In genomic region chr17:12779442-12779841, GRCm38 (mm10) we compare ENCODE assay signal across 9 mouse cellular contexts. TPM values are rescaled to one million over a fixed set of nuclear protein-coding genes. Genes with fewer than 3 reads are reported as not detected.
DNase-seq lines count a peak whose midpoint lies in the region; ATAC-seq and TF ChIP-seq lines count a peak whose summit lies in the region.
"Had no signal": no experiment of that assay in that cellular context is flagged by ENCODE, and none has a peak within 500 bp of the region (broad histone marks: within the 10 kb centered on the region; RNA-seq: fewer than 3 reads in every experiment).

No protein-coding gene starts in this region.

- intact Hi-C loops in left cerebral cortex, postnatal 10 days (cut with DNase I): no loop called here

- no peaks in the 10 kb centered on the region for H3K9me3 ChIP-seq in hindbrain, embryonic 10.5 days
- H3K9me3 ChIP-seq in hindbrain, embryonic 11.5 days (ENCODE audit: control insufficient read depth, low read length): no peaks in the 10 kb centered on the region
- H3K9me3 ChIP-seq in heart, embryonic 13.5 days: no peaks in the 10 kb centered on the region
- no peaks in the 10 kb centered on the region for H3K9me3 ChIP-seq in limb, embryonic 14.5 days (ENCODE audit: control insufficient read depth, low read length)
- no peaks in the 10 kb centered on the region for H3K9me3 ChIP-seq in stomach, embryonic 15.5 days

- no peak overlapping the region for H3K9ac ChIP-seq in hindbrain, embryonic 11.5 days (ENCODE audit: low read depth, low read length)
- peak overlapping the region; percentile 75 for H3K9ac ChIP-seq in heart, embryonic 13.5 days
- H3K9ac ChIP-seq in limb, embryonic 14.5 days (ENCODE audit: low read depth, low read length, severe bottlenecking): no peak overlapping the region
- H3K9ac ChIP-seq in stomach, embryonic 15.5 days: no peak overlapping the region

- no peak for TF ChIP-seq POLR2A in limb, embryonic 14.5 days (IDR thresholded peaks at IDR 0.05; ENCODE audit: borderline replicate concordance, extremely low read depth, insufficient read depth, insufficient read length)

- no peak for ATAC-seq in hindbrain, embryonic 11.5 days (ENCODE audit: low FRiP score)
- peak; percentile 43; the same call in 1 of the 2 replicates for ATAC-seq in heart, embryonic 13.5 days (ENCODE audit: extremely low read depth, insufficient number of reproducible peaks, low FRiP score, low TSS enrichment)
- ATAC-seq in limb, embryonic 14.5 days (ENCODE audit: low FRiP score, low read depth): no peak
- no peak for ATAC-seq in stomach, embryonic 15.5 days (ENCODE audit: insufficient read depth, low FRiP score, low read depth)
- ATAC-seq: forebrain, embryonic 14.5 days had no signal

- H3K4me1 ChIP-seq in hindbrain, embryonic 10.5 days (replicated peaks): peaks cover 17% of the 10 kb centered on the region
- no peaks in the 10 kb centered on the region; the same call in 1 of the 2 replicates for H3K4me1 ChIP-seq in hindbrain, embryonic 11.5 days (replicated peaks; ENCODE audit: control insufficient read depth, insufficient read depth, low read length)
- H3K4me1 ChIP-seq in heart, embryonic 13.5 days: peaks cover 69% of the 10 kb centered on the region
- H3K4me1 ChIP-seq in limb, embryonic 14.5 days (ENCODE audit: control insufficient read depth, insufficient read depth, low read length): peaks cover 51% of the 10 kb centered on the region
- peaks cover 46% of the 10 kb centered on the region for H3K4me1 ChIP-seq in stomach, embryonic 15.5 days

- no peak overlapping the region for H3K4me3 ChIP-seq in hindbrain, embryonic 10.5 days
- no peak overlapping the region for H3K4me3 ChIP-seq in hindbrain, embryonic 11.5 days (ENCODE audit: low read depth, low read length)
- no peak overlapping the region for H3K4me3 ChIP-seq in heart, embryonic 13.5 days
- no peak overlapping the region for H3K4me3 ChIP-seq in limb, embryonic 14.5 days (replicated peaks; ENCODE audit: low read length)
- H3K4me3 ChIP-seq in stomach, embryonic 15.5 days (replicated peaks): no peak overlapping the region

- H3K27me3 ChIP-seq in hindbrain, embryonic 10.5 days (ENCODE audit: insufficient read depth, poor library complexity, severe bottlenecking): no peaks in the 10 kb centered on the region
- H3K27me3 ChIP-seq in hindbrain, embryonic 11.5 days (ENCODE audit: control insufficient read depth, insufficient read depth, low read length): no peaks in the 10 kb centered on the region
- no peaks in the 10 kb centered on the region for H3K27me3 ChIP-seq in heart, embryonic 13.5 days (replicated peaks)
- no peaks in the 10 kb centered on the region for H3K27me3 ChIP-seq in limb, embryonic 14.5 days (ENCODE audit: control insufficient read depth, insufficient read depth, low read length)
- no peaks in the 10 kb centered on the region for H3K27me3 ChIP-seq in stomach, embryonic 15.5 days (replicated peaks)

- 85% methylated on average over 3 of the region's 3 CpGs for WGBS in hindbrain, embryonic 10.5 days
- WGBS in hindbrain, embryonic 11.5 days: 84% methylated on average over 3 of the region's 3 CpGs
- WGBS in heart, embryonic 13.5 days: 35% methylated on average over 3 of the region's 3 CpGs
- 51% methylated on average over 3 of the region's 3 CpGs for WGBS in limb, embryonic 14.5 days
- WGBS in stomach, embryonic 15.5 days: 41% methylated on average over 3 of the region's 3 CpGs

- no peaks in the 10 kb centered on the region for H3K36me3 ChIP-seq in hindbrain, embryonic 10.5 days
- no peaks in the 10 kb centered on the region for H3K36me3 ChIP-seq in hindbrain, embryonic 11.5 days (ENCODE audit: control insufficient read depth, insufficient read depth, low read length)
- H3K36me3 ChIP-seq in heart, embryonic 13.5 days: peaks cover 46% of the 10 kb centered on the region
- peaks cover 10% of the 10 kb centered on the region; the same call in 1 of the 2 replicates for H3K36me3 ChIP-seq in limb, embryonic 14.5 days (ENCODE audit: control insufficient read depth, insufficient read depth, low read length)
- 0 out of 2 replicates have a peak, but pooled peaks cover 4% of the 10 kb centered on the region for H3K36me3 ChIP-seq in stomach, embryonic 15.5 days

- DNase-seq in hindbrain, embryonic 10.5 days (ENCODE audit: low spot score): no peak
- no peak for DNase-seq in hindbrain, embryonic 11.5 days (ENCODE audit: low spot score)
- DNase-seq in limb, embryonic 14.5 days (ENCODE audit: low spot score): no peak
- no peak for DNase-seq in right cerebral cortex, adult 18-20 months
- no peak for DNase-seq in layer of hippocampus, adult 18-20 months (ENCODE audit: low spot score in 2 of 2)
- DNase-seq in left cerebral cortex, postnatal 10 days (ENCODE audit: extremely low spot score in 1 of 2, low spot score in 2 of 2): no peak

- no peak overlapping the region for H3K4me2 ChIP-seq in hindbrain, embryonic 11.5 days (replicated peaks; ENCODE audit: low read depth, low read length)
- H3K4me2 ChIP-seq in heart, embryonic 13.5 days: peak overlapping the region; percentile 56
- H3K4me2 ChIP-seq in limb, embryonic 14.5 days (replicated peaks; ENCODE audit: low read depth, low read length, severe bottlenecking): no peak overlapping the region
- no peak overlapping the region for H3K4me2 ChIP-seq in stomach, embryonic 15.5 days

- peak overlapping the region; percentile 73; the same call in 1 of the 2 replicates for H3K27ac ChIP-seq in hindbrain, embryonic 10.5 days
- H3K27ac ChIP-seq in hindbrain, embryonic 11.5 days (ENCODE audit: low read depth, low read length): no peak overlapping the region
- H3K27ac ChIP-seq in heart, embryonic 13.5 days (replicated peaks): peak overlapping the region; percentile 95
- peak overlapping the region; percentile 90; the same call in 1 of the 2 replicates for H3K27ac ChIP-seq in limb, embryonic 14.5 days (replicated peaks; ENCODE audit: low read depth, low read length)
- peak overlapping the region; percentile 91 for H3K27ac ChIP-seq in stomach, embryonic 15.5 days

RNA-seq across cellular contexts. Expression of gene Igf2r, which starts 10.0 kb away (rescaled TPM):
- 17.3 and 20.8 TPM in 2 replicates for polyA plus RNA-seq in hindbrain, embryonic 10.5 days (2016; fragmentation: Nextera tagmentation; extraction: Ambion mirVana)
- 16.9 and 18.7 TPM in 2 replicates for polyA plus RNA-seq in hindbrain, embryonic 11.5 days (2014; fragmentation: Nextera tagmentation; extraction: Ambion mirVana)
- polyA plus RNA-seq in heart, embryonic 13.5 days (2015; fragmentation: Nextera tagmentation; extraction: Ambion mirVana): 142 and 143 TPM in 2 replicates
- polyA plus RNA-seq in limb, embryonic 14.5 days (2012; rRNA removed): 97.3 and 99.6 TPM in 2 replicates
- polyA plus RNA-seq in limb, embryonic 14.5 days (2014; fragmentation: Nextera tagmentation; extraction: Ambion mirVana): 60.6 and 62.4 TPM in 2 replicates
- polyA plus RNA-seq in stomach, embryonic 15.5 days (2015; fragmentation: Nextera tagmentation; extraction: Ambion mirVana): 35.1 and 36.1 TPM in 2 replicates
- 10 to 100 TPM; 27.4 to 27.8 TPM for total RNA-seq in layer of hippocampus, adult 18-20 months (2021)
- total RNA-seq in left cerebral cortex, postnatal 10 days (2021): 10 to 100 TPM; 24.9 to 25.6 TPM
